Mouse (Mus musculus) thymus, postnatal 14 days (tissue): ENCODE measurements around the gene Sebox.
A peak's percentile ranks its signal among the peaks of the same experiment; 100 is the strongest.

ENCODE experiments used
- DNase-seq: peaks from one replicate; pipeline ENCODE4 v3.0.0; 2021

The Sebox gene

DNA sequence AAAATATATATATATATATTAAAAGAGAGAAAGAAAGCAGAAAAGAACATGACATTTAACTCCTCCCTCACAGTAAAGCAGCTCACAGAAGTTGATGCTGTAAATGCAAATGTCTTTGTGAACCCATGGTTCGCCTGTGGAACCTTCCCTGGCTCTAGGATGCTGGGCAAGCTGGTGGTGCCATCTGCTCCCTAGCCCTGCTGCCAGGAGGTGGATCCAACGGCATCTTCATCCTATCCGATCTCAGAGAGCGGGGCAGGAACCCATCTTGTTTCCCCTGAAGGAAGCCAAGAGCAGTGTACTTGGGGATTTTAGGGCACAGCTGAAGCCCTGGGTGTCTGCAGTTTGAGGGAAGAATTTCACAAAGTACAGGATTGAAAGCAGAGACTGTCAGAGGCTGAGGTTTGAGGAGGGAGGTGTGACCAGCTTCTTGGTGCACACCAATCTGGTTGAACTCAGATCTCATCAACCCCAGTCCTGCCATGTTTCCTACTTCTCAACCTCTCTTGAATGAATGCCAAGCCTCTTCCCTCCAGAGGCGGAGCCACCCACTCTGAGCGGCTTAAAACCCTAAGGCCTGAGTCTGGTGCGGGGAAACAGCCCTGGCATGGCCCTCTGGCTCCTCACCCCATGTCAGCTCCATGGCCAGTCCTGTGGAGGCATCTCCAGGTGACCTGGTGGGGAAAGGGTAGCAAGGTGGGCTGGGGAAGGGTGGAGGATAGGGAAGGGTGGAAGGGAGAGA lies at the start of gene Sebox:
Gene Sebox (plus strand): TSS at position 539 of the 742 bp plus-strand sequence.
- no peak for DNase-seq

DNA sequence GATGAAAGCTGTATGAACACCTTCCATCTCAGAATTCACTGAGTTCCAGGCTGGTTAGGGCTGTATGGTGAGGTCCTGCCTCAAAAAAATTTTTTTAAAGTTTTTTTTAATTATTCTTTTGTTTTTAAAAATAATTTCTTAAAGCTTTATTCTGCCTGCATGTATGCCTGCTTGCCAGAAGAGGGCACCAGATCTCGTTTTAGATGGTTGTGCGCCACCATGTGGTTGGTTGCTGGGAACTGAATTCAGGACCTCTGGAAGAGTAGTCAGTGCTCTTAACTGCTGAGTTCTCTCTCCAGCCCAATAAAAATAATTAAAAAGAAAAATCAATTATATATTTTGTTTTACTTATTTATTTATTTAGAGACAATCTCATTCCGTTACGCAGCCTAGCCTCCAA lies 49.6 kb upstream of the Sebox start:
- DNase-seq = peak; percentile 74

DNA sequence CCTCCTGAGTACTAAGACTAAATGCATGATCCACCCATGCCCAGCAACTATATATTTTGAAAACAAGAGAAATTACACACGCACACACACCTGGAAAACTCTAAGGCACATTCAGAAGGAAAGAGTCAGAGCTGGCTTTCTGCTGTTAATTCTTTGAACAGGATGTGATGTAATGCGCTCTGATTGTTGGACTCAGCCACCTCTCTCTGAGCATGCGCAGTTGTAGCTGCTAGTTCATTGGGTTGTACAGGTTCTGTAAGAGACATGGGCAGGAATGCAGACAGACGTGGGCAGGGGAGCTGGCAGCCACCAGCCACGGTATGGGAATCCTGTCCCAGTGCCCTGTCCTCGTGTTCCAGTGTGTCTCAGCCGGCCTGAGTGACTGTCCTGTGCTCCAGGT lies 49.0 kb upstream of the Sebox start:
- DNase-seq = no peak

DNA sequence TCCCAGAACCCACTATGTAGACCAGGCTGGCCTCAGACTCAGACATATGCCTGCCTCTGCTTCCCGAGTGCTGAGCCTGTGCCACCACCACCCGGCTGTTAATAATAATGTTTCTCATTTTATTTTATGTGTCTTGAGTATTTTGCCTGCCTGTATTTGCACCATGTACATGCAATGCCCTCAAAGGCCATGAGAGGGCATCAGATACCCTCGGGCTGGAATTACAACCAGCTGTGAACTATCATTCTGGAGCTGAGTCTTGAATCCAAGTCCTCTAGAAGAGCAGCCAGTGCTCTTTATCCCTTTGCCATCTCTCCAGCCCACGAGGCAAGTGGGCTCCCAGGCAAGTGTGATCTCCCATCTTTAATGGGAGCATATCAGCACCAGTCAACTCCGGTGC lies 47.9 kb upstream of the Sebox start:
- peak; percentile 39 for DNase-seq

DNA sequence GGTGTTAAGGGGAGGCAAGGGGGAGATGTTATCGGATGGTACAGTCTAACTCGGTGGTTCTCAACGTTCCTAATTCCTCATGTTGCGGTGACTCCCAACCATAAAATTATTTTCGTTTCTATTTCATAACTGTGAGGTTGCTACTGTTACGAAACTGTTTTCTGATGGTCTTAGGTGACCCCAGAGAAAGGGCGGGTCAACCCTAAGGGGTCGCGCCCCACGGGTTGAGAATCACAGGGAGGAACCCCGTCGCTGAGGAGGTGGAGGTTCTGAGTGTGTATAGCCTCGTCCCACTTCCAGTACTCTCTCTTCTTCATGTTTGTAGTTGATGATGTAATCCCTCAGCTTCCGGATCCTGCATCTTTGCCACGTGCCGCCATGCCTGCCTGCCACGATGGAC lies 44.5 kb upstream of the Sebox start:
- DNase-seq = no peak

DNA sequence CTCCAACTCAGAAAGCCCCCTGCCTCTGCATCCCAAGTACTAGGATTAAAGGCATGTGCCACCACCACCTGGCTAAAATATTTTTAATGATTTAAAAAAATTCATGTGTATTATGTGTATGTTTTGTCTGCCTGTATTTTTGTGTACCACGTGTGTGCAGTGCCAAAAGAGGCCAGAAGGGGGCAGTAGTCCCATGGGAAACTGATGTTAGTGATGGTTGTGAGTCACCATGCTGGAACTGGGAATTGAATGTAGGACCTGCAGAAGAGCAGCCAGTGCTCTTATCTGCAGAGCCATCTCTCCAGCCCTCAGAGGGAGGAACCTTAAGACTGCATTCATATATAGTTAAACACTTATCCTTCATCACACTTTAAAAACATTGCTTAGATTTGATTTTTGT lies 41.4 kb upstream of the Sebox start:
- DNase-seq = no peak

DNA sequence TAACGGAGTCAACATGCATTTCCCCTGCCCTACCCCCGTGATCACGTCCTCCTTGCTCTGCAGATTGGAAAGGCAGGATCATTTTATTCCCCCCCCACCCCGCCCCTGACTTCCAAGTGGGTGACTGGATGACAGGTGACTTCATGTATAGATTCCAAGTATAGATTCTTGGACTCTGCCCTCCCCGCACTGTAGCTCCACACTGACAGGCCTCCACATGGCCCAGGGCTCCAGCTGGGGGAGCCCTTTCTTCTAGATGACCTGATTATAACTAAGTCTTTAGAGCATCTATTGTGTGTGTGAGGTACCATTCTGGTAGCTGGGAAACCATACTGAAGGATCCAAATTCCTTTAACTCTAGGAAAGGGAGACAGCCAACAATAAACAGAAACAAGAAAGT lies 40.6 kb upstream of the Sebox start:
- DNase-seq = no peak

DNA sequence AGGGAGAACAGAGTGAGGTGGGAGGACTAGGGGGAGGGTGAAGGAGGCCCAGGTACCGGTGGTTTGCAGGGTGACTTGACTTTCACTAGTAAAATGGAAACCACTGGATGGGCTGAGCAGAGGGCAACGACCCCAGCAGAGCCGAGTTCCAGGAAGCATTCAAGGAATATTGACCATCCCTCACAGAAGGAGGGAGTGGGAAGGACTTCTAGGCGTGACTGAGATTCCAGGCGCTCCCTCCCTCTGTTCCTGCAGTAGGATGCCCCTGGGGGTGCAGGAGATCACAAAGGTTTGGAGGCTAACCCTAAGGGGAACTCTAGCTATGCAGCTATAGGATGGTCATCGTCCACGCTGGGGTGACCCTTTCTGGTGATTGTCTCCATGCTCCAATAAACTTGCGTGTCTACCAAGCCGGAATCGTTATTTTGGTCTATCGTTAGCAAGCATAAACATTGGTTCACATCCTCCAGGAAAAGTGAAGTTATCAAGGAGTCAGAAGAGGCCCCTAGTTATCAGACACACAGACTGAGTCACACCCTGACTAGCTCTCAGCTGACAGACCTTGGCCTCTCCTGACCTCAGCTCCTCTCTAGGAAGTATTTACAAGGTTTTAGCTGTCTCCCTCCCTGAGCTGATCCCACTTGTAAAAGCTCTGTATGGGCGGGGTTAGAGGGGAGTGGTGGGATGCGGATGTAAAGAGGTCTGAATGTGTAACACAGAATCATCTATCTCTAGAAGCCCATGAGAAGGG lies 39.8 kb upstream of the Sebox start:
- DNase-seq = no peak

DNA sequence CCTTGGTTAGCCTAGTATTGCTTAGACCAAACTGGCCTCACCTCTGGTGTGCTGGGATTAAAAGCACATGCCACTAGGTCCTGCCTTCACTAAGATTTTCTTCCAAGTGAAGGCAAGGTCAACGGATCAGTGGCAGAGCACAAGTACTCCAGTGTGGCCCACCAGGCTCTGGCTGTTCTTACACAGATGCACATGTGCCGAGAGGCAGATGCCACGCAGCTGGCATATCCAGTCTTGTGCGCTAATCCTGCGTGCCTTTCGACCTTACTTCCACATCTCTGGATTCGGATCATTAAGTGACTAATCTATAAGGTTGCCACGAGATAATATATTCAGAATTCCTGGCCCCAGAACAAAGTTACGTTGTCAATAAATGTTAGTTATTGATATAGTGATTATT lies 38.1 kb upstream of the Sebox start:
- no peak for DNase-seq

DNA sequence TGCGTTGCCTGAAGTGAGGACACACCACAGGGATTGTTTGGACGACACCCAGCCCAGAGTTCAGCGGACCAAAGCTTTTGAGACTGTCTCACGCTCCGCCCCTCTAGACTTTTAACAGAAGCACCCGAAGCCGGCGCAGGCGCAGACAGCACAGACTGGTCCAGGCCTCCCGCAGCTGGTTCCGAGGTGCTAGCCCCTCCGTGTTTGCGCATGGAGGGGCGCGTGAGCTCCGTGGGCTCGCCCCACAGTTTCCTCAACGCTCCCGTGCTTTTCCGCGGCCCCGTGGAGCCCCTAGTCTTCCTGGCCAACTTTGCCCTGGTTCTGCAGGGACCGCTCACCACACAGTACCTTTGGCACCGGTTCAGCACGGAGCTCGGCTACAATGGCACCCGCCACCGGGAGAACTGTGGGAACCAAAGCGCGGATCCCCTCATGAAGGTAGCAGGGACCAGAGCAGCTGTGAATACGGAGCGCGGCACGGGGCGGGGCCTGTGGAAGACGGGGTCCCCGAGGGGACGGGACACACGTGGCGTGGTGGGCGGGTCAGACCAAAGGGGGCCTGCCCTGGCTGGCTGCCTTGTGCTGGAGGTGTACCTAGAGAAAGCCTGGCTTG lies 37.6 kb upstream of the Sebox start, which contains the start of gene Slc46a1:
Gene Slc46a1 (plus strand): TSS at position 130 of the 613 bp plus-strand sequence.
- DNase-seq = peak; percentile 79

DNA sequence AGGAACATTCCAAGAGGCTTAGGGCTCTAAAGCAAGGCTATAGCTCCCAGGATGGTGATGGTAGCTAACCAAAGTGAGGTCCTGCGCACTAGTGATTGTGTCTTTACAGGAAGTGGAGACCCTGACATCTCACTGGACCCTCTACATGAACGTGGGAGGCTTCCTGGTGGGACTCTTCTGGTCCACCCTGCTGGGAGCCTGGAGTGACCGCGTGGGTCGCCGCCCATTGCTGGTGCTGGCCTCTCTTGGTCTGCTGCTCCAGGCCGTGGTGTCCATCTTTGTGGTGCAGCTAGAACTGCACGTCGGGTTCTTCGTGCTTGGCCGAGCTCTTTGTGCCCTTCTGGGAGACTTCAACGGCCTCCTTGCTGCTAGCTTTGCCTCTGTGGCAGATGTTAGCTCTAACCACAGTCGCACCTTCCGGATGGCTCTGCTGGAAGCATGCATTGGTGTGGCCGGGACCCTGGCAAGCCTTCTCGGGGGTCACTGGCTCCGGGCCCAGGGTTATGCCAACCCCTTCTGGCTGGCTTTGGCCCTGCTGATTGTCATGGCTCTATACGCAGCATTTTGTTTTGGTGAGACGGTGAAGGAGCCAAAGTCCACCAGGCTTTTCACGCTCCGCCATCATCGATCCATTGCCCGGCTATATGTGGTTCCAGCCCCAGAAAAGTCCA lies 36.9 kb upstream of the Sebox start:
- no peak for DNase-seq

DNA sequence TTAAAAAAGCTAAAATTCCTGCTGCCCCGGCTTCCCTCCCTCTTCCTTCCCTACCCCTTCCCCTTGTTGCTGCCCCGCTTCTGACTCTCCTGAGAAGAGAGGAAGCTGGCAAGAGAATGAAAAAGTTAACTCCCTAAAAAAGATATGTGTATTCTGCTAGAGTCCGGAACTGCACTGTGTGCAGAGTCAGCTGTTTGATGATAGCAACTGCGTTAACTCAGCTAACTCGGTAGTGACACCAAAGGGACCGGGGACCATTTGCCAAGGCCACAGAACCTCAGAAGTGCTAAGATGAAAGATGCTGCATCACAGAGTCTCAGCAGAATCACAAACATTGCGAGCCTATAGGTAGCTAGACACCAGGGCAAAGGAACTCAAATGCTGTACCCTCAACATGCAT lies 35.7 kb upstream of the Sebox start:
- DNase-seq = no peak

DNA sequence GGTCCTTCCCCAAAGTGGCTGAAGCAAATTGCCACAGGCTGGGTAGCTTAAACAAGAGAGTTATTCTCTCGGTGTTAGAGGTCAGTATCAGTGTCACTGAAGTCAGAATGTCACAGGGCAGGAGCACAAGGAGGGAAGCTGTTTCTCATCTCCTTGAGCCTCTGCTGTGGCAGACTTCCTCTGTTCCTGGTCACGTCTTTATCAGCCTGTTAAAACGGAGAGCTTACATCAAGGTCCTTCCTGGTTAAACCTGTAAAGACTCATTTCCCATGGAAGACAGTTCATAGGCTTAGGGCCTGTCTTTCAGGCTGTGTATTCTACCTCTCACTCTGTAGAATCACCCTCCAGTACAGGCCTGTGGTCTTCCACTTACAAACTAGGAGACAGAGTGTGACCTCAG lies 35.3 kb upstream of the Sebox start:
- no peak for DNase-seq

DNA sequence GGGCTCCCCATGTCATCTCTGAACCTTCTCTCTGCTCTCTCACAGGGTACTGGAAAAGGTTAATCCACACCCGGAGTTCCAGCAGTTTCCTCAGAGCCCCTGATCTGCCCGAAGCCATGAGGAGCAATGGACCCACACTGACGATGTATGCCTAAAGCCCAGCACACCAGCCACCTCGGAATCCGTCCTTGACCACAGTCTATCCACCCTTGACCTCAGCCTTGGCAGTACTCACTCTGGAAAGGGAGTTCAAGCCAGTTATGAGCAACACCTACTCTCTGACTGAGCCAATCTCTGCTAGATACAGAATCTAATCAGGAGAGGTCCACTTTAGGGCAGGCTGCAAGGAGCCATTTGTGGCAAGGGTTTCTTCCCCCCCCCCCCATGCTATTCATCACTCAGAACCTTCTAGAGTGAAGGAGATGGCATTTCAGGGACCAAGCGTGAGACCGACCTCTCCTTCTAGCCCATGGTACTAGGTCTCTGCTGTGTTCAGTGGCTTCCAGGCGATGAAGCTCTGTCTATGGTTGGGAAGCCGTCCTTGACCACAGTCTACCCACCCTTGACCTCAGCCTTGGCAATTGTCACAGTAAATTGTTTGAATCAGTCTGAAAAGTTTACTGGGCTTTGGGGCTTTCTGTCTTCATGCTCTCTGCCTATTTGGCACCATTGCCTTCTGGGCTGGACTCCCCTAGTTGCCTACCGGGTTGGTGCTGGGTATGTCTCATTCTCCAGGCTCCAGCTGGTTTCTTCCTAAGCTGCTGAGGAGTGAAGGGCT lies 31.7 kb upstream of the Sebox start:
- DNase-seq = no peak

DNA sequence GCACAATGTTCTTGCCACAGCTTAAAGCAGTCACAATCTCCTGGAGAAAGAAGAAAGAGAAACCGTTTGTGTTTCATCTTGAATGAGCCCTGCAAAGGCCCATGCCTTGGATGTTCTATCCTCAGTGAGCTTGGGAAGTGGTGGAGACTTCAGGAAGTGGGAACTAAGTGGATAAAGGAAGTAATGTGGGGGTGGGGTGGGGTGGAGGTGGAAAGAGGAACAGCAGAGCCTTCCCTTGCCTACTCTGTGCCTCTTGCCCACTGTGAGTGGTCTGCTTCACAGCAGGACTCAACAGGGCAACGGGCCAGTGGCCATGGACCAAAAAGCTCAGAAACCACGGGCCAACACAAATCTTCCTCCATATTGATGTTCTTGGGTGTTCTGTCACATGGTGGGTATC lies 28.0 kb upstream of the Sebox start:
- no peak for DNase-seq

DNA sequence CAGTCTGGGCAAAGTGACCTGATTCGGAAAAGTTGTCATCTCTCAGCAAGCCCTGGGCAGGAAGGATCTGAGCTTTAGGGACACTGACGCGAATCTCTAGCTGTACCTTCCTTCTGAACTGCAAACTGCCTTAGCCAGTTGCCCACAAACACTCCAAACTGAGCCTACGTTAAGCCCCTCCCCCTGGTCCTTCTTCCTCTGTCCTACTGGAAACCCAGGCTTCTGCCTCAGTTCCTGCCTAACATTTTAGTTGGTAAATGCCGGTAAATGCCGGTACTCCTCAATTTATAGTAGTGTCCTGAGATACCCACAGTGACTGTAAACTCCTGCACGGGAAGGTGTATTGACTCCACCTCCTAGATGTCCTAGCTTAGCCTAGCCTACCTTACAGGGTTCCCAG lies 19.6 kb upstream of the Sebox start:
- DNase-seq = no peak

DNA sequence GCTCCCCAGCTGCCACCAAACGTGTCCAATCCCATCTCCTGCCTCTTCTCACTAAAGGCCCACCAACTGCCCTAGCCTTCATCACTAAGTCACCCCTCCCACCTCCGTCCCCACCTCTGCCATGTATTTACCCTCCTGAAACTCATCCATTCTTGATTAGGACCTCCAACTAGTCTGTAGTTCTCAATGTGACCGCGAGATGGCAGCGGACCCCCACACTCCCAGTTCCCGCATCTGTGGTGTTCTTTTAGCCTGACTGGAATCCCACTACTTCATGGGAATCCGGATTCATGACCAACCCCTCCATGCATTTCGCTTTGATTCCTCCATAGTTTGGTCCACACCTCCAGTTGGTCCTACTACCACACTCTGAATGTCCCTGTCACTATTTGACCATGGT lies 15.1 kb upstream of the Sebox start:
- DNase-seq = peak; percentile 65

DNA sequence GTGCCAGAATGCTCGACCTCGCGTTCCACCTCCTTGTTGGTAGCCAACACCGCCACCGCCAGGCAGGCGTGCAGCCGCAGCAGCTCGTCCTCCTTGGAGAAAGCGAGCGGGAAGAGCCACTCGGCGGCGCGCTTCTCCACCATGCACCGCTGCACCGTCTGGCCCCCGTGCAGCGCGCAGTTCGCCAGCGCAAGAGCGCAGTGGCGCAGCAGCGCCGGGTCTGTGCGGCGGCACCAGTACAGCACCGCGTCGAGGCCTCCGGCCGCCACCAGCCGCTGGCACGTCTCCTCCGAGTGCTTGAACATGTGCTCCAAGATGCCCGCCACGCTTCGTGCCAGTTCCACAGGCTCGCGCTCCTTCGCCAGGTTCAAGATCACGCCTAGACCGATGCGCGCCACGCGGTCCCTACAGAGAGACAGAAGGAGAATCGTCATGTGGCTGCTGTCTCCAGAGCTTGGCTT lies 12.4 kb upstream of the Sebox start:
- DNase-seq = peak; percentile 47

DNA sequence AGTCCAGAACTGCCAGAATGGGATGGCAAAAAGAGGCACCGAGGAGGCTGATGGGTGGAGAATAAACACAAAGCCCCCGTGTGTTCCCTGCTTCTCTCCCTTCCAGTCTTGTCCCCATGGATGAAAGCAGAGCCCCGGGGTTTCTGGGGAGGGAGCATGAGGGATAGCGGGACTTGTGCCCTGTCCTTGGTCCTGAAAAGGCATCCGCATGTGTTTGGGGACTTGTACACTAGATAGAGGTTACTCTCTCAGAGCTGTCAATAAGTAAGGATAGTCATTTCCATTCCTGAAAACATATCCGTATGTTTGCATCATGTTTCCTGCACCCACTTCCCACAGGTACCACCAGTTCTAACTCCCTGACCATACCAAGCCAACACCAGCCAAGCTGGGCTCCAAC lies 7.3 kb upstream of the Sebox start:
- DNase-seq = peak; percentile 35

DNA sequence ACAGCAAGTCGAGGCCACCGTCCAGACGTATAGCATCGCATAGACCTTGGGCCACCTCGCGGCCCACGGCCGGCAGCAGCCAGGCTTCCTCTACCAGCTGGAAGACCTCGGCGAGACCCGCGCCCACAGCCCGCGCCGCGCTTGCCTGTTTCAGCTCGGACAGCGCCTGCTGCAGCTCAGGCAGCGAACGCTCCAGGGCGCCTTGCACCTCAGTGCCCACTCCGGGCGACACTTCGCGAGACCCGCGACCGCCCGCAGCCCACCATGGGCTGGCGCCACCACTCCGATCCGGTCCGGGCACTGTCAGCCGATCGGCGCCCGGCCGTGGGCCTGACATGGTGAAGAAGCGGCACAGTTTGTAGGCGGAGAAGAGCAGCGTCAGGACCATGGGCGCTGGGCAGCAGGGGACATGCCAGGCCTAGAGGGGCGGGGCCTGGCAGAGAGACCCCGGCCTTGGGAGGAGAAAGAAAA lies 6.1 kb upstream of the Sebox start:
- DNase-seq = peak; percentile 40

DNA sequence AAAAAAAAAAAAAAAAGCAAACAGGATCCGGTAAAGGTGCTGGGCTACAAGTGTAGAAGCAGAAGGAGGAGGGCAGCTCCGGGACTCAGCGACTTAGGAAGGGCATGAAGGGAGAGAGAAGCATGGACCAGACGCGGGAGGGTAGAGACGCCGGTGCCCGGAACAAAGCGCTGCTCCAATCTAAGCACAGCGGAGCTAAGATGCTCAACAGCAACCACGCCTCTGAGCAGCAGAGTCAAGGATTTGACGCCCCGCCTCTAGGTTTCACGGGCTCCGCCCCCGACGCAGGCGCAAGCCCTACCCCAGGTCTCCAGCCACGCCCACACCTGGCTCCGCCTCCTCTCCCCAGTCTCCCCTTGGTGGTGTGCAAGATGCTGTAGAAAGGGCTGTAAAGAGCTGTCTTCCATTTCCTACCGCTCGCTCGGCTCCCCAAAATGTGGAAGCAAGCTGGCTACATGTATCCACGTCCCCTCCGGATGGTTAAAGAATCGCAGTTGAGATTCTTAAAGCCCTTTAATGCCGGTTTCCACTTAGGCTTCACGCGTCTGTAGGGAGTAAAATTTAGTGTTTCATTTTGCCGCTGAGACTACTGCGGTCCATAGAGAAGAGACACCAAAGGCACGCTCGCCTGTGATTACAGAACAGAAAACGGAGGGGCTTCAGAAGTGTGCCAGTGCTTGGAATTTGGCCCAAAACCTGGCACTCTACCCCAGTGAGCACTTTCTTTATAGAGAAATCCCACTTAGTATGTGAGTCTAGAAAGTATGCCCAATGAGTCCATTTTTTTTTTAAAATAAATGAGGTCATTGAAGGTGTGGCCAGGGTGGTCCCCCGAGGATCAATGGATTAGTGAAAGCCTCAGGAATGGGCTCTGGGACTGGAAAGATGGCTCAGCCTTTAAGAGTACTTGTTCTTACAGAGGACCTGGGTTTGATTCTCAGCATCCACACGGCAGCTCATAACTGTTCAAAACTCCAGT lies 5.4 kb upstream of the Sebox start, which contains the start of gene Sarm1:
Gene Sarm1 (minus strand): TSS at position 211 of the 979 bp plus-strand sequence.
- peak; percentile 99 for DNase-seq
